Mouse (Mus musculus): ENCODE data around the gene Cnot3. TPM values are rescaled to one million over a fixed set of nuclear protein-coding genes. Genes with fewer than 3 reads are reported as not detected.
A peak's percentile ranks its signal among the peaks of the same experiment; 100 is the strongest.
"Not testable (repeated sequence)": the region's sequence is repeated elsewhere in the genome, so short reads cannot be mapped to it uniquely, and the experiment has no call there.

Gene Cnot3
- polyA plus RNA-seq, 1 experiment from 2014 or later, result 38.9 TPM

- not testable (repeated sequence) for H3K9ac ChIP-seq (ENCODE audit: low read depth, low read length); H3K4me3 ChIP-seq (ENCODE audit: low read depth, low read length); H3K9me3 ChIP-seq (replicated peaks; ENCODE audit: control insufficient read depth, low read length, poor library complexity, severe bottlenecking); H3K27ac ChIP-seq (ENCODE audit: low read length); H3K27me3 ChIP-seq (ENCODE audit: control insufficient read depth, insufficient read depth, low read depth, low read length); H3K4me2 ChIP-seq (ENCODE audit: low read length); ATAC-seq
- H3K36me3 ChIP-seq (ENCODE audit: control insufficient read depth, insufficient read depth, low read length), result peaks cover 13% of the 10 kb centered on the region
- H3K4me1 ChIP-seq (ENCODE audit: control insufficient read depth, insufficient read depth, low read length), result peaks cover 22% of the 10 kb centered on the region
- 36% methylated on average over 5 of the region's 5 CpGs for WGBS
Measured at GRCm38 (mm10) chr7:3708447-3708980, 63.4 kb downstream of the Cnot3 start.

GRCm38 (mm10) chr7:3709000-3709399, 63.9 kb downstream of the Cnot3 start:
- Histone ChIP-seq H3K9ac (ENCODE audit: low read depth, low read length) (no peak overlapping the region), H3K36me3 (ENCODE audit: control insufficient read depth, insufficient read depth, low read length) (peaks cover 13% of the 10 kb centered on the region), H3K4me3 (ENCODE audit: low read depth, low read length) (no peak overlapping the region), H3K4me2 (ENCODE audit: low read length) (no peak overlapping the region), H3K9me3 (replicated peaks; ENCODE audit: control insufficient read depth, low read length, poor library complexity, severe bottlenecking) (no peaks in the 10 kb centered on the region), H3K27me3 (ENCODE audit: control insufficient read depth, insufficient read depth, low read depth, low read length) (no peaks in the 10 kb centered on the region), H3K27ac (ENCODE audit: low read length) (no peak overlapping the region), H3K4me1 (ENCODE audit: control insufficient read depth, insufficient read depth, low read length) (peaks cover 22% of the 10 kb centered on the region)
- 77% methylated on average over 1 of the region's 1 CpGs for WGBS
- ATAC-seq, result no peak

Small RNAs within 50 kb of the gene (microRNA-seq; reads per million reads assigned to microRNA genes)
- gene Mir3572, result 3.3 reads per million, percentile 16 among the genes with 10 or more reads in this experiment

Other genes starting within 250 kb of the Cnot3 start
- gene Cacng6, start 221.1 kb upstream of the Cnot3 start, polyA plus RNA-seq (2015; fragmentation: Nextera tagmentation; extraction: Ambion mirVana), result 0.10 TPM in 1 of 2 replicates, not detected in the other
- gene Tarm1, start 142.6 kb upstream of the Cnot3 start, polyA plus RNA-seq (2015; fragmentation: Nextera tagmentation; extraction: Ambion mirVana), result not detected in 2 replicates
- 0.43 and 0.72 TPM in 2 replicates for gene Oscar, start 29.1 kb upstream of the Cnot3 start, polyA plus RNA-seq (2015; fragmentation: Nextera tagmentation; extraction: Ambion mirVana)
- 375 and 400 TPM in 2 replicates for gene Ndufa3, start 27.9 kb upstream of the Cnot3 start, polyA plus RNA-seq (2015; fragmentation: Nextera tagmentation; extraction: Ambion mirVana)
- gene Tfpt, start 15.3 kb upstream of the Cnot3 start, polyA plus RNA-seq (2015; fragmentation: Nextera tagmentation; extraction: Ambion mirVana), result 31.8 and 37.2 TPM in 2 replicates
- gene Prpf31, start 15.3 kb upstream of the Cnot3 start, polyA plus RNA-seq (2015; fragmentation: Nextera tagmentation; extraction: Ambion mirVana), result 86.7 and 89.1 TPM in 2 replicates
- gene Leng1, start 20.6 kb downstream of the Cnot3 start, polyA plus RNA-seq (2015; fragmentation: Nextera tagmentation; extraction: Ambion mirVana), result 12.6 and 13.2 TPM in 2 replicates
- gene Tmc4, start 32.3 kb downstream of the Cnot3 start, polyA plus RNA-seq (2015; fragmentation: Nextera tagmentation; extraction: Ambion mirVana), result 4.5 and 4.9 TPM in 2 replicates
- gene Tsen34, start 47.6 kb downstream of the Cnot3 start, polyA plus RNA-seq (2015; fragmentation: Nextera tagmentation; extraction: Ambion mirVana), result 262 and 285 TPM in 2 replicates
- 102 and 118 TPM in 2 replicates for gene Mboat7, start 48.3 kb downstream of the Cnot3 start, polyA plus RNA-seq (2015; fragmentation: Nextera tagmentation; extraction: Ambion mirVana)
- 646 and 689 TPM in 2 replicates for gene Rps9, start 58.7 kb downstream of the Cnot3 start, polyA plus RNA-seq (2015; fragmentation: Nextera tagmentation; extraction: Ambion mirVana)
- 0.23 and 0.31 TPM in 2 replicates for gene Pirb, start 75.1 kb downstream of the Cnot3 start, polyA plus RNA-seq (2015; fragmentation: Nextera tagmentation; extraction: Ambion mirVana)
- not detected in 2 replicates for gene Gm15448, start 180.4 kb downstream of the Cnot3 start, polyA plus RNA-seq (2015; fragmentation: Nextera tagmentation; extraction: Ambion mirVana)
- gene Pira2, start 199.8 kb downstream of the Cnot3 start, polyA plus RNA-seq (2015; fragmentation: Nextera tagmentation; extraction: Ambion mirVana), result 0.11 TPM in 1 of 2 replicates, not detected in the other